Mouse (Mus musculus) retina, adult 2 months (tissue): ENCODE measurements around the gene Zup1.
"Not testable (repeated sequence)": the region's sequence is repeated elsewhere in the genome, so short reads cannot be mapped to it uniquely, and the experiment has no call there.

Experiments
- DNase-seq: peaks from one replicate; pipeline ENCODE4 v3.0.0-alpha.2; 2012; ENCODE audit warnings: low read depth, low spot score

The Zup1 gene

GRCm38 (mm10) chr10:33950803-33951583, at the start of gene Zup1:
Gene Zup1, minus strand, starts transcription at chr10:33951269.
- peak; percentile 66 for DNase-seq

DNA sequence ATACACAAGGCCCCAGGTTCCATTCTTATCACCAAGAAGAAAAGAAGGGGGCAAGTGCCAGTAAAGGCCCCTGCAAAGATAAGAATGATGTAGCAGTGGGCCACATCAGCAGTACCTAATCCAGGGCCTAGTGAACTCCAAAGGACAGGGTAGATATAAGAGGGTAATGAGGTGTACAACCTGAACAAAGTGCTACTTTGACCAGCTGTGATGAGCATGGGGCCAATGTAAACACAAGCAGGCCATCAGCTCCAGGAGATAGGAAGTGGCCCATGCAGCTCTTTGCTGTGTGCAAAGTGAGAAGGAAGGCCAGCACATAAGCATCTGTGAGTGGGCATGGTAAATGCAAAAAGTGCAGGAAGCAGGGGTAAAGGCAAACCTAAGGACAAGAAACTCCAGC, 47.3 kb upstream of the Zup1 start:
- no peak for DNase-seq

DNA sequence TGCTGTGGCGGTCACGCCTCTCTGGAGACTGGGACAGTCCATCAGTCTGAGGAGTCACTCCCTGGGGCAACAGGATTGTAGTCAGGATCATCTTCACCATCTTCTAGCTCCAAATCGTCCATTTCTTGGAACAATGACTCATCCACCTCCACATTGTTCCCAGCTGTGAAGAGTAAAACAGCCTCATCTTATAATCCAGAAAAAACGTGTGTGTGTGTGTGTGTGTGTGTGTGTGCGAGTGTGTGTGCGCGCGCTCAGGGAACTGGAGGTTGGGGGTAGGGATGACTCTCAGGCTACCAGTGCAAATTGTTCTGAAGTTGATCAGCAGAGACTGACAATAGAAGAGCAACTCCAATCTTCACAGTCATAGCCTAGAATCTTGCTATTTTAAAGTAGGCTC, 45.6 kb upstream of the Zup1 start:
- not testable (repeated sequence) for DNase-seq

DNA sequence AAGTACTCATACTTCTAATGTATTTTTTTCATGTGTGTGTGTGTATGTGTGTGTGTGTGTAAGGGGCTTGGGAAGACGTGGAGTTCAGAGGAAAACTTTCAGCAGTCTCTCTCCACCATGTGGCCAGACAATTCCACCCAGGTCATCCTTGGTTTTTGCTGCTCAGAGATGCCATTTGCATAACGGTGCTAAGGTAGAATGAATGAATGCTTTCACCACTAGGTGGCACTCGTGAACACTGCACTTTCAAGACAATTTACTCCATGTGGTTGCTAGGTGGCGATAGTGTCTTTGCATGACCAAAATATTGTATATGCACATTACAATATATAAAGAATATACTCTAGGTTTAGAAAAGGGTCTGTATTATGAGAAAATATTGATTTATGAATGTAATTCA, 35.7 kb upstream of the Zup1 start:
- DNase-seq, result peak; percentile 69

DNA sequence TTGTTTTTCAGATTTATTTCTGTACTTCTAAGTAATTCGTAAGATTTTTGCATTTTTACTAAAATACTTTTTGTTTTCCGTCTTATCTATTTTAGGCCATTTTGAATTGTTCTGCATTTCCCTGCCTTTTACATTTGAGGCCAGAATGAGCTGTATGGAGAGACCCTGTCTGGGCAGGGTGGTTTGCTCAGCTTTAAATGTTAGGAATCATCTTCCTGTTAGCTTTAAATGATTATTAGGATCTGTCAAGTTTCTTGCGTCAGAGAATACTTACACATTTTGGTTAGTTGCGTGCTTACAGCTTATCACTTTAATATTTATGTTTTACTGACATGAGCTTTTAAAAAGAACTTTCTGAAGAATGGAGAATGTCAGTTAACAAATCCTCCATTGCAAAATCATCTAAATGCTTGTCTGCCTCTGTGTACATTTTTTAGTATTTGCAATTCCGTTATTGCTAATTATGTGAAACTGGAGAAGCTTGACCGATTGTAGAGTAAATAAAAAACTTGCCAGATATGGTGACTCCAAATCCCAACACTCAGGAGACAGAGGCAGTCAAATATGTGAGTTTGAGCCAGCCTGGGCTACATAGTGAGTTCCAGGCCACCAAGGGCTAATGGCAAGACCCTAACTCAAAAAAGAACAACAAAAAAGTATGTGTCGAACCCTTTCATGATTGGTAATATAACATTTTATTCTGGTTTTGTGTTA, 23.9 kb upstream of the Zup1 start:
- no peak for DNase-seq

- DNase-seq, result no peak
These were observed 1.4 kb upstream of the Zup1 start for GRCm38 (mm10) chr10:33952509-33952908.

- no peak for DNase-seq
These were observed 4.7 kb downstream of the Zup1 start for GRCm38 (mm10) chr10:33946336-33946735.

DNA sequence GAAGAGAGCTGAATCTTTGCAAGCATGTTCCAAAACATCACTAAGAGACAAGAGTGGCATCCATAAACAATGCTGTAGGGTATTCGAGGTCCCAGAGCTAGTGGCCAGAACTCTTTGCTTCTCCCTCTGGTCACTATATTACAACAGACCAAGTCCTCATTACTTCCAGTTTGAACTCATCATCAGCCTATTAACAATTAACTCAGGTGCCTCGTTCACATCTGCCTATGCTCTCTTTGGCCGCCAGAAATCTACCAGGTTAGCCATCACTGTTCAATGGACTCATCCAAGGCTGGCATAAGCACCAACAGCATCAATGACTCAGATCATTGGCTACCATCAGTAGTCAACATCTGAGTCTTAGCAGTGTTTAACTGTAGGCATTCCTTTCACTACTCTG, 5.7 kb downstream of the Zup1 start:
- no peak for DNase-seq

GRCm38 (mm10) chr10:33940702-33941101, 10.4 kb downstream of the Zup1 start:
- DNase-seq, result no peak

DNA sequence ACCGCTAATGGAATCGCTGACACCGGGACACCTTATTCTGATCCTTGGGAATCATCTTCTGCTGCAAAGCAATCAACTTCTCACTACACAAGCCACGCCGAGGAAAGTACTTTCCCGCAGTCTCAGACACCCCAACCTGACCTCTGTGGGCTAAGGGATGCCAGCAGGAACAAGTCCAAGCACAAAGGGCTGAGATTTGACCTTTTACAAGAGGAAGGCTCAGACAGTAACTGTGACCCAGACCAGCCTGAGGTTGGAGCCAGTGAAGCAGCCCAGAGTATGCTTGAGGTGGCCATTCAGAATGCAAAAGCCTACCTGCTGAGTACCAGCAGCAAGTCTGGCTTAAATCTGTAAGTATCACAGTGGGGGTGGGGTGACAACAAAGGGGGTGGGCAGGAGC, 45.6 kb downstream of the Zup1 start:
- DNase-seq, result no peak

GRCm38 (mm10) chr10:33904530-33905481, 46.3 kb downstream of the Zup1 start, which contains the start of gene Rsph4a:
Gene Rsph4a, plus strand, starts transcription at chr10:33905111.
- no peak for DNase-seq

- not testable (repeated sequence) for DNase-seq
These were observed 49.5 kb downstream of the Zup1 start for GRCm38 (mm10) chr10:33901520-33901919.

GRCm38 (mm10) chr10:33882411-33882810, 68.7 kb downstream of the Zup1 start:
- not testable (repeated sequence) for DNase-seq

DNA sequence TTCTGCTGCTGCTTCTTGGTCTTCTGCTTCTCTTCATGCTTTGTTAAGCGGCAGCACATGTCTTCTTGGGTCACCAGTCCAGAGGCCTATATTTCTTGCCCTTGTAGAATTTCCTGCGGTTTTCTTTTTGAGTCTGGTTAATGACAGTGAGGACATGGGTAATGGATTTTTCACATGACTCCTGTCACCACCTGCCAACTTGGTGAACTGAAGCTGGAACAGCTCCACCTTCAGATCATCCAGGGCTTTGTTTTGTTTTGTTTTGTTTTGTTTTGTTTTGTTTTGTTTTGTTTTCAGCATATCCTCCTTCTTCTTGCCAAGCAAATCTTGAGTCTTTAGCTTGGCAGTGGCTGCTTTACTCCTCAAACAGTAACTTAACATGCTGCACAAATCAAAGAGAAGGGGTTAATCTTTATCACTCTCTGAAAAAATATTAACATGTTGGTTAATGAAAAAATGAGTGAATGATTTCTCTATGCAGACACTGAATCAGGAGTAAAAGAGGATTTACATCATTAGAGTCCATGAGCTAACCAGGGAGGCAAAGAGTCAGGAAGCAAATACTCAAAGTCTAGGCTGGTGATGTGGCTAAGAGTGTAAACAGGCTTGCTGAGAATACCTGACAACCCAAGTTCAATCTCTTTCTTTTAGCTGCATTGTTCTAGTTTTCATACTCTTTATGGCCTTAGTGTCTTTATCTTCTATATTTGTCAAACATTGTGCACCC, 78.2 kb downstream of the Zup1 start:
- DNase-seq, result no peak

- DNase-seq, result no peak
These were observed 80.6 kb downstream of the Zup1 start for GRCm38 (mm10) chr10:33870441-33870840.
